Comparison of ENCODE assay signal across 7 mouse cellular contexts in the genomic region with DNA sequence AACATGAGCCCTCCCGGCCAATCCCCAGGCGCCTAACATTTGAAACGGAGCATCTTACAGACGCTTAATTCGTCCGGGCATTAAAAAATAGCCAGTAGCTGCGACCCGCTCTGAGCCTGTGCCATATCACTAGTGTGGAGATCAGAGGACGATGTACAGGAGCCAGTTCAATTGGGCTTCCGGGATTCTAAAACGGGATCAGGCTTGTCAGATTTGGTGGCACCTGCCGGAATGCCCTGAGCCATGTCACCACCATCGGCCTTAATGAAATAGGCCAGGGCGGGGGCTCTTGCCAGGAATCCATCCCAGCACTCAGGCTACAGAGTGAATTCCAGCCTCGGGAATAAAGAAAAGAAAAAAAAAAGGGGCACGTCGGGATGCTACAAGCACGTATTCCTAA. TPM values are rescaled to one million over a fixed set of nuclear protein-coding genes. Genes with fewer than 3 reads are reported as not detected.
DNase-seq lines count a peak whose midpoint lies in the region; ATAC-seq lines count a peak whose summit lies in the region.

No protein-coding gene starts in this region.

- H3K4me3 ChIP-seq in embryonic facial prominence, embryonic 13.5 days, result peak overlapping the region; percentile 42
- H3K4me3 ChIP-seq in hindbrain, embryonic 14.5 days (replicated peaks; ENCODE audit: low read length), result peak overlapping the region; percentile 30
- H3K4me3 ChIP-seq in midbrain, embryonic 11.5 days (ENCODE audit: low read depth, low read length), result peak overlapping the region; percentile 26

- H3K4me1 ChIP-seq in embryonic facial prominence, embryonic 13.5 days, result peaks cover 23% of the 10 kb centered on the region
- peaks cover 16% of the 10 kb centered on the region for H3K4me1 ChIP-seq in hindbrain, embryonic 14.5 days (replicated peaks; ENCODE audit: control insufficient read depth, insufficient read depth, low read length)
- peaks cover 2% of the 10 kb centered on the region; the same call in 1 of the 2 replicates for H3K4me1 ChIP-seq in midbrain, embryonic 11.5 days (ENCODE audit: control insufficient read depth, insufficient read depth, low read length)

- no peak for ATAC-seq in embryonic facial prominence, embryonic 13.5 days (ENCODE audit: insufficient number of reproducible peaks, insufficient read depth, low FRiP score, low TSS enrichment, low read depth)
- ATAC-seq in hindbrain, embryonic 14.5 days (ENCODE audit: low FRiP score), result 0 out of 2 replicates have a peak, but pooled peaks have one; percentile 12
- ATAC-seq in midbrain, embryonic 11.5 days (ENCODE audit: low FRiP score), result peak; percentile 53
- no peak for ATAC-seq in inflammation-experienced regulatory T-cells, adult 6 months

- WGBS in embryonic facial prominence, embryonic 13.5 days, result 30% methylated on average over 18 of the region's 18 CpGs
- 17% methylated on average over 18 of the region's 18 CpGs for WGBS in hindbrain, embryonic 14.5 days
- WGBS in midbrain, embryonic 11.5 days, result 28% methylated on average over 18 of the region's 18 CpGs

- H3K4me2 ChIP-seq in embryonic facial prominence, embryonic 13.5 days, result peak overlapping the region; percentile 59
- peak overlapping the region; percentile 57 for H3K4me2 ChIP-seq in hindbrain, embryonic 14.5 days (replicated peaks)
- H3K4me2 ChIP-seq in midbrain, embryonic 11.5 days, result peak overlapping the region; percentile 54

- H3K9me3 ChIP-seq in embryonic facial prominence, embryonic 13.5 days, result no peaks in the 10 kb centered on the region
- no peaks in the 10 kb centered on the region for H3K9me3 ChIP-seq in hindbrain, embryonic 14.5 days (ENCODE audit: control insufficient read depth, low read length)
- no peaks in the 10 kb centered on the region for H3K9me3 ChIP-seq in midbrain, embryonic 11.5 days (ENCODE audit: control insufficient read depth, low read length)

- peak overlapping the region; percentile 99 for H3K27ac ChIP-seq in embryonic facial prominence, embryonic 13.5 days
- peak overlapping the region; percentile 99 for H3K27ac ChIP-seq in hindbrain, embryonic 14.5 days
- H3K27ac ChIP-seq in midbrain, embryonic 11.5 days (ENCODE audit: low read depth, low read length), result peak overlapping the region; percentile 92

- no peaks in the 10 kb centered on the region for H3K27me3 ChIP-seq in embryonic facial prominence, embryonic 13.5 days
- no peaks in the 10 kb centered on the region for H3K27me3 ChIP-seq in hindbrain, embryonic 14.5 days (ENCODE audit: control insufficient read depth, insufficient read depth, low read length)
- no peaks in the 10 kb centered on the region for H3K27me3 ChIP-seq in midbrain, embryonic 11.5 days (ENCODE audit: control insufficient read depth, insufficient read depth, low read length)

- peak overlapping the region; percentile 77 for H3K9ac ChIP-seq in embryonic facial prominence, embryonic 13.5 days
- H3K9ac ChIP-seq in hindbrain, embryonic 14.5 days, result peak overlapping the region; percentile 71
- H3K9ac ChIP-seq in midbrain, embryonic 11.5 days (ENCODE audit: low read length), result peak overlapping the region; percentile 75

- no peaks in the 10 kb centered on the region for H3K36me3 ChIP-seq in embryonic facial prominence, embryonic 13.5 days
- no peaks in the 10 kb centered on the region for H3K36me3 ChIP-seq in hindbrain, embryonic 14.5 days (replicated peaks; ENCODE audit: control insufficient read depth, insufficient read depth)
- H3K36me3 ChIP-seq in midbrain, embryonic 11.5 days (ENCODE audit: control insufficient read depth, insufficient read depth, low read length), result no peaks in the 10 kb centered on the region

- peak; percentile 61 for DNase-seq in retina, embryonic 14.5 days (ENCODE audit: low spot score)
- DNase-seq in retina, postnatal 1 day, result no peak
- no peak for DNase-seq in hindbrain, embryonic 14.5 days (ENCODE audit: low spot score)
- peak; percentile 96 for DNase-seq in midbrain, embryonic 11.5 days (ENCODE audit: low spot score, missing footprints)
- no peak for DNase-seq in layer of hippocampus, postnatal 25 days (ENCODE audit: extremely low spot score in 1 of 2, low spot score in 1 of 2)

RNA-seq across cellular contexts. Expression of a gene that starts 23.0 kb away (rescaled TPM):
- polyA plus RNA-seq in embryonic facial prominence, embryonic 13.5 days (2015; fragmentation: Nextera tagmentation; extraction: Ambion mirVana), result 112 and 163 TPM in 2 replicates
- 4.5 and 5.4 TPM in 2 replicates for polyA plus RNA-seq in hindbrain, embryonic 14.5 days (2014; fragmentation: Nextera tagmentation; extraction: Ambion mirVana)
- 7.1 and 9.0 TPM in 2 replicates for polyA plus RNA-seq in midbrain, embryonic 11.5 days (2014; fragmentation: Nextera tagmentation; extraction: Ambion mirVana)
- 1 to 10 TPM; 1.9 to 4.6 (median 2.0) TPM for polyA plus RNA-seq in inflammation-experienced regulatory T-cells, adult 6 months (2017; shearing (Covaris generic))
- under 1 TPM; 0.35 to 0.64 TPM for total RNA-seq in layer of hippocampus, postnatal 25 days (2021)

RNA-seq across cellular contexts. Expression of a gene that starts 59.3 kb away (rescaled TPM):
- 85.3 and 85.8 TPM in 2 replicates for polyA plus RNA-seq in embryonic facial prominence, embryonic 13.5 days (2015; fragmentation: Nextera tagmentation; extraction: Ambion mirVana)
- polyA plus RNA-seq in hindbrain, embryonic 14.5 days (2014; fragmentation: Nextera tagmentation; extraction: Ambion mirVana), result 43.9 and 46.6 TPM in 2 replicates
- polyA plus RNA-seq in midbrain, embryonic 11.5 days (2014; fragmentation: Nextera tagmentation; extraction: Ambion mirVana), result 93.4 and 99.5 TPM in 2 replicates
- 10 to 100 TPM; 48.8 to 53.9 (median 51.0) TPM for polyA plus RNA-seq in inflammation-experienced regulatory T-cells, adult 6 months (2017; shearing (Covaris generic))
- 10 to 100 TPM; 36.9 to 42.2 TPM for total RNA-seq in layer of hippocampus, postnatal 25 days (2021)

Comparison
In these comparisons a context has a peak if more than half of its experiments do, and no peak if none do; other contexts are left out.
1. DNase-seq: peak in retina, embryonic 14.5 days (single experiment) and midbrain, embryonic 11.5 days (single experiment); none in retina, postnatal 1 day (single experiment), hindbrain, embryonic 14.5 days (single experiment) and layer of hippocampus, postnatal 25 days (0 of 2).
2. ATAC-seq: peak in hindbrain, embryonic 14.5 days (single experiment) and midbrain, embryonic 11.5 days (single experiment); none in embryonic facial prominence, embryonic 13.5 days (single experiment) and inflammation-experienced regulatory T-cells, adult 6 months (single experiment).
3. RNA of a gene that starts 23.0 kb away (polyA plus RNA-seq): 112 to 163 TPM in embryonic facial prominence, embryonic 13.5 days; 7.1 to 9.0 TPM in midbrain, embryonic 11.5 days, 4.5 to 5.4 TPM in hindbrain, embryonic 14.5 days and 1.9 to 4.6 TPM in inflammation-experienced regulatory T-cells, adult 6 months; every median in the first group is over 10 times any median in the second.
4. Peak in every context shown above with its lines, with median percentiles within 50 percentile points of each other: H3K27ac ChIP-seq, H3K4me2 ChIP-seq, H3K4me3 ChIP-seq and H3K9ac ChIP-seq.